Mouse (Mus musculus) gastrocnemius, postnatal 10 days (tissue): ENCODE measurements around the gene Slc16a5. TPM values are rescaled to one million over a fixed set of nuclear protein-coding genes. Genes with fewer than 3 reads are reported as not detected.

ENCODE experiments used
- DNase-seq: peaks from one replicate; pipeline ENCODE4 v3.0.0; 2021; ENCODE audit warnings: mixed read lengths
- long read RNA-seq, 2 experiments: library from polyadenylated mRNA; stranded (forward); transcript quantifications; one replicate each; pipeline ENCODE4 v2.0.0; 2021
- total RNA-seq, 2 experiments: library from RNA; stranded (reverse); gene quantifications; 2 replicates each; pipeline ENCODE4 v1.2.3; 2021

Gene Slc16a5
- not detected for total RNA-seq
- long read RNA-seq, experiment 1, result 0 reads
- long read RNA-seq, experiment 2, partial matches to known transcripts, result 0 of 1 reads
- long read RNA-seq, experiment 2, other reads (novel, unspliced or antisense), result 1 of 1 reads

GRCm38 (mm10) chr11:115462243-115462891 lies at the start of gene Slc16a5:
Gene Slc16a5, plus strand, starts transcription at chr11:115462474.
- DNase-seq, result no peak

DNA sequence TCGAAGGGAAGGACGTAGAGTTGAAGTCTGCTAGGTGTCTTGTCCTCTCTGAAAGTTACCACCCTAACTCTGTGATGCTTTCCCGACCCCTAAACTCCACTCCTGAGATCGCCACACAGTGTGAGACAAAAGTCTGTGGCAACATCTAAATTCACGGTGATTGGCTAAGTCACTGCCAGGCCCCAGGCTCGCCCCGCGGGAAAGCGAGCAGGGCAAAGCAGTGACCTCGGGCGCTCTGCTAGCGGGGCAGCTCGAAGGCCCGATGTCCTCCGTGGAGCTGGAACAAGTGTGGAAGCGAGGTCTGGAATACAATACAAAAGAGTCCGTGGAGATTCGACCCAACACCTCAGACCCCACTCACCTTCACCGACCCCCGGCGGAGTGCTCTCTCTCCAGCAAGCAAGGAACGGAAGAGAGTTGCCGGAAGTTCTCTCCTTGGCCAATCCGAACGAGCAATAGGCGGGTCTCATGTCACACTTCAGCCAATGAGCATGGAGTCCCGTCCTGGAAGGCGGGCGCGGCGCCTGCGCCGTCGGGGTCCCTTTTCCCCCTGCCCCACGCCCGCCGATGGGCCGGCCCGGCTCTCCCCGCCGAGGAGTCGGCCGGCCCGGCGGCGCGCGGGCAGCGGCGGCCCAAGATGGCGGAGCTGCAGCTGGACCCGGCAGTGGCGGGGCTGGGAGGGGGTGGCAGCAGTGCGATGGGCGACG lies 42.6 kb upstream of the Slc16a5 start, which contains the start of the genes Atp5h and Kctd2:
Atp5h (minus strand) TSS at position 432 of the 707 bp plus-strand sequence.
Kctd2 (plus strand) TSS at position 598 of the 707 bp plus-strand sequence.
- peak; percentile 93 for DNase-seq

DNA sequence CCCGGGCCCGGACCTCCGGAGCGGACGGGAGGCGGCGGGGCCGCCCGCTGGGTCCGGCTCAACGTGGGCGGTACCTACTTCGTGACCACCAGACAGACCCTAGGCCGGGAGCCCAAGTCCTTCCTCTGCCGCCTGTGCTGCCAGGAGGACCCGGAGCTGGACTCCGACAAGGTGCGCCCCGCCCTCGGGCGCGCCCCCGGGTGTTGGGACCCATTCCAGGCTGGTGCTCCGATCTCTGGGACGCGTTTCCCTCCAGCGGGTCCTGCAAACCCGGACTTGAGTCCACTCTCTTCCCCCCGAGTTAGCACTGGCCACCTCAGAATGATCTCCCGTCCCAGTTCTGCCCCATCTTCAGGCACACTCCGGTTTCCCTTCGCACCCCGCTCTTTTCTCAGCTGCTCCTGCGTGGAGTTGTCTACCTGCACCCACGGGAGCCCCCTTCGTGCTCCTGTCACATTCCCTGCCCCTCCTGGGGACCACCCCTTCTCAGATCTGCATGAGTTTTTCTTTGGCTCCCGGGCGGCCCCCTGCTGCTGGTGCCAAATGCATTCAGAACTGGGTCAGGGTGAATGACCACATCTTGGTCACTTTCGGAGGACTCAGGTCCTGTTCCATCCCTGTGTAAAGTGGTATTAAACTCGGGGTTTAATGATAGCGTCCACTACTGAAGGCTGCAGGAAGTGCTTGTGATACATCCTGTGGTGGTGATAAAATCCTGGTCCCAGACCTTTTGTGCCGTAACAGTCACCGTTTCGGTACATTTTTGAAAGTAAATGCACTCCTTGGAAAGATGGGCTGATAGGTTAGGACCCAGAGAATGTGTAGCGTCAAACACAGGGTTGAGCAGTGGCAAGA lies 41.7 kb upstream of the Slc16a5 start:
- DNase-seq, result peak; percentile 64

DNA sequence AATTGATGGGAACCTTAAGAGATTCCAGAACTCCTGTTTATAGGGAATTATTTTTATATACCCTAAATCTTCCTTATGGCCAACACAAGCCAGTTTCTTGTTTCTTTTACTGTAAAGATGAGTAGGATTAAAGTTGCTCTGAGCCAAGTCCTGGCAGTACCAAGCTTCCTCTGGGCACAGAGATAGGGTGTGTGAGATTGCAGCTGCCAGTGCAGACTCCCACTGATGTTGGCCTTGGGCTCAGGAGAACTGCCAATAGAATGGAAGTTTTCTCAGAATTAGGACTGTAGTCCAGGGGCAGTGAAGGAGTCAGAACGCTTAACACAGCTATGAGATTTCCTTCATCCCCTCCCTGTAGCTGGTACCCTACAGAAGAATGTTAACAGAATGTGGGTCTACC lies 40.9 kb upstream of the Slc16a5 start:
- DNase-seq, result no peak

DNA sequence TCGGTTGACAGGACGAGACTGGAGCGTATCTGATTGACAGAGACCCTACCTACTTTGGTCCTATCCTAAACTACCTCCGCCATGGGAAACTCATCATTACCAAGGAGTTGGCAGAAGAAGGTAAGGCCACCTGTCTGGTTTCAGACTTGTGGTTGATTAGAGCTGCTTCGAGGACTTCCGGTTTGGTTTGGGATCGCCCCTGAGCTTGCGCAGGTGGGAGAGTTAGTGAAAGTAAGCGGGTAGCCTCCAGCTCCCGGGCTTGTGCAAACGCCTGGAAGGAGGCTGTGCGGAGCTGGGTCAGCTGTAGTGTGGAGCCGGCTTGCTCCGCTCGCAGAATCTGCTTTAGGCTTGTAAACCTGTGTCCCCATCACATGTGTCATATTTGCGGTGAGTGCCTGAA lies 40.3 kb upstream of the Slc16a5 start:
- no peak for DNase-seq

DNA sequence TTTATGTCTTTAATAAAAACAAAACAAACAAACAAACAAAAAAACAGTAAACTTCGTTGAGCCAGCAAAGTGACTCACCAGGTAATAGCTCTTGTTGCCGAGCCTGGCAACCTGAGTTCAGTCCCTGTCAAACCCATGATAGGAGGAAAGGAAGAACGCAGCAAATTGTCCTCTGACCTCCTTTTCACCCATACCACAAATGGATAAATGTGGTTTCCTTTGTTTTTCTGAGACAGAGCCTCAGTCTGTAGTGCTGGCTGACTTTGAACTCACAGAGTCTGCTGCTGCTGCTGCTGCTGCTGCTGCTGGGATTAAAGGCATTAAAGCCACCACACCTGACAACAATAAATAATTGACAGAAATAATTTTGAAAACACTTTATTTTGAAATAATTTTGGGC lies 39.2 kb upstream of the Slc16a5 start:
- DNase-seq, result no peak

DNA sequence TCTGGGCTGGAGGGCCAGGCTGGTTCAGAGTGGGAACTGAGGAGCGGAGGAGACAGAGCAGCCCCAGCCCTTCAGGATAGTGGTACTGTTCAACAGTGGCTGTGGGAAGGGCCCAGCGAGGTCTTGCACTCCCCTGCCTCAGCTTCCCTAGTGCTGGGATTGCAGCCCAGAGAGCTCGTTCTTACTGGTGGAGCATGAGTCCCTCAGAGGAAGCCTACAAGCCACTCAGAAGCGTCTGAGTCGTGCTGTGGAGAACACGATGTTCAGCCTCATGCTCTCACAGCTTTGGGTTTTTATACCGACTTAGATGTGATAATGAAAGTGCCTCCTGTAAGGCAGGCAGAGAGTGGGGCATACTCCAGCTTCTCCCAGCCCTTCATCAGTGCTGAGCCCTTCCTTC lies 37.6 kb upstream of the Slc16a5 start:
- DNase-seq, result no peak

DNA sequence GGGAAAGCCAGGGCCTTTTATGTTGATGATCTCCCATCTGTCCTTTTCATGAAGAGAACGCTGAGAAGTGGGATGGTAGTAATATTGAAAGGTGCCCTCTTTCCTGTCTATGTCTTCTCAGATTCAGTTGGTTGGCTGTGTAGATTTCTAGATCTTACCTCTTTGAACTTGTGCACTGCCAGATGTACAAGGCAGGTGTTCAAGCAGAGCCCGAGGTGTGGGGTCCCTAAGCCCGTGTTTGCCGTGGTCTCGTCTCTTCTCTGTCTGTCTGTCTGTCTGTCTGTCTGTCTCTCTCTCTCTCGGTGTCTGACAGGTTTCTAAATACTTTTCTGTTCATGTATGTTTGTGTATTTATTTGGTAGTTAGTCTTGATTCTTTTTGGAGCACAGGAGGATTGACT lies 36.6 kb upstream of the Slc16a5 start:
- no peak for DNase-seq

DNA sequence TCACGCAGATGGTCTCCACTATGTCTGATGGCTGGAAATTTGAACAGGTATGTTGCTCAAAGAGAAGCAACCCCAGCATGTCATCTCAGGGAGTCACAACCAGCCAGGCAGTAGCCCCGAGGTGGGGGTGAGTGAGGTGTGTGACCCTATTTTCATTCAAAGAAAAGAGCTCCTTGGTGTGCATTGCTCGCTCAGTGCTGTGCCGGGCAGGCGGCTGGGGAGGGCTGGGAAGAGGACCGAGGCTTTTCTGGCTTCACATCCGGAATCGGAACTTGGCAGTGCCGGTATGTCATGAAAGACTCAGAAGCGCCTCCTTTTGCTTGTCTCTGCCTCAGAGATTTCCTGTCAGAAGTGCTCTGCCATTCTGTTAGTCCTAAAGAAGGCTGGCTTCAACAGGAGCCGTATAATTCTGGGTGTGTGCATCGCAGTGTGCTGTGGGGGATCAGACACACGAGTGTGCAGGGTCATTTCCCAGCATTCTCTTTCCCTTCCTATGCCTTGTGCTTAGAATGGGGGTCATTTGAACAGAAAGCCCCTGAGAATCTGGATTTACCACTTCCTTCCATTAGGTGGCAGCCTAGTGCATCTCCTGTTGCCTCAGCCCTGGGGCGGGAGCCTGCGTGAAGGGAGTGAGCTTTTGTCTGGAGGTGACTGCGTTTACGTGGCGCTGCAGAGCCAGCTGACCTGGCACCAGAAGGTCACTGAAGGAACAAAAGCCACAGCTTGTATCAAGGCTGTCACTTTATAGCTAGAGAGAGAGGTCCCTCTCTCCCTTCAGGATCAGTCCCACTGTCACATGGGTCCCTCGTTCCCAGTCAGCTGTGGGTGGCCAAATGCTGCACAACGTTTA lies 34.6 kb upstream of the Slc16a5 start:
- peak; percentile 62 for DNase-seq

- DNase-seq, result peak; percentile 43
Measured at GRCm38 (mm10) chr11:115429307-115429706, 33.0 kb upstream of the Slc16a5 start.

GRCm38 (mm10) chr11:115430561-115430960 lies 31.7 kb upstream of the Slc16a5 start:
- DNase-seq, result no peak

DNA sequence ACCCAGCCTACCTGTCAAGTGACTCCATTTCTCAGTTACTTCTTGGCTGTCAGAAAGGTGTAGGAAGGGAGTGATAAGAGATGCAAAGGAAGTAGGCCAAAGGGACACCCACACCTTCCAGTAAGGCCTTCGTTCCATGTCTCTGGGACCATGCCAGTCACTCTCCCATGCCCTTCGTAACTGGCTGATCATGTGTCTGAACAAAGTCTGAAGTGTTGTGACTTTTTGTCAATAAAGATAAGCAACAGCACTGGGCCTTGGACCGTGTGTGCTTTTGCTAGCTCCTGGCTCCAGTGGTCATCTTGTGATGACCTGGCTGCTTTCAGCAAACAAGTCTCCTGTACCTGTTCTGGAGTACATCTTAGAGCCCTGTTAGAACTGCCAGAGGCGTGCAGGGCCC lies 29.5 kb upstream of the Slc16a5 start:
- DNase-seq, result no peak

GRCm38 (mm10) chr11:115433342-115433741 lies 28.9 kb upstream of the Slc16a5 start:
- no peak for DNase-seq

DNA sequence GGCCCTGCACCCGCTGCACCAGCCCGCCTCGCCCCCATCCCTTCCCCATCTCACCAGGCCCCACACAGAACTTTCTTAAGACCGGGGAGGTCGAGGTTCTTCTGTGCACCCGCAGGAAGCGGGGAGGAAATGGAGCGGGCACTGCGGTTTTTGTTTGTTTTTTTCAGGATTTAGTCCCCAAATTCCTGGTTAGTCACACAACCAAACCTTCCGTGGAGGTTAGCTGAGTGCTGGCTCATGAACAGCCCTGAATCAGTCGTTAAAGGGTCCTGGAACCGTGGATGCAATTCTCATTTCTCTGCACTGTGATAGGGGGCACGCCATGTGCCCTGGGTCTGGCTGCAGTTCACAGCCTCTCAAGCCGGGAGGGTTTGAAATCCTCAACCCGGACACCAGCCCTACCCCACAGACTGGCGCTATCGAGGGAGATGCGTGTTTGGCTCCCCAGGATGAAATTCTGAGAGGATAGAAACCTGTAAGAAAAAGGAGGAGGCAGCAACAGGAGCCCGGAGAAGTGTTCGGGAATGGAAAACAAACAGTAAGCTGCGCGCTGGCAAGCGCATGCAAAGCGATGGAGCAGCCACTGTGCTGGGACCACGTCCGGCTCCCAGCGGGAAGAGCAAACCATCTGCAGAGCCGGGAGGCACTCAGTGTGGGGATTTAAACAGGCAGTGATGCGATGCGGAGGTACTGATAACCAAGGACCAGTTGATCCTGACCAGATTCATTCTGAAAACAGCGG lies 26.5 kb upstream of the Slc16a5 start:
- DNase-seq, result peak; percentile 41

DNA sequence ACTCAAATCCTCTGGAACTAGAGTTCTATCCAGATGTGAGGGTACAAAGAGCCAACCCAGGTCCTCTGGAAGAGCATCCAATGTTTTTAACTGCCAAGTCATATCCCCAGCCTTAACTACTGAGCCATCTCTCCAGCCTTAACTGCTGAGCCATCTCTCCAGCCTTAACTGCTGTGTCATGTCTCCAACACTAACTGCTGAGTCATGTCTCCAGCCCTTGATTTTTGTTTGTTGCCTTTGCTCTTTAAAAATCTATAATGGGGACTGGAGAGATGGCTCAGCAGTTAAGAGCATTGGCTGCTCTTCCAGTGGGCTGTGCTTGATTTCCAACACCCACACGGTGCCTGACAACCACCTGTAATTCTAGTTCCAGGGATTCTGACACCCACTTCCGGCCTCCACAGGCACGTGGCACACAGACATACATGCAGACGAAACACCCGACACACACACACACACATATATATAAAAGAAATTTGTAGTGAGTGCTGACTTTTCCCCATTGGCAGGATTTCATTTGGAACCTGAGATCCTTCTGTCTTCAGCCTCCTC lies 24.6 kb upstream of the Slc16a5 start:
- no peak for DNase-seq

GRCm38 (mm10) chr11:115439326-115439725 lies 22.9 kb upstream of the Slc16a5 start:
- no peak for DNase-seq

- no peak for DNase-seq
Measured at GRCm38 (mm10) chr11:115439906-115440595, 22.2 kb upstream of the Slc16a5 start, which contains the start of gene Trim80. Gene Trim80, plus strand, starts transcription at chr11:115440545.

DNA sequence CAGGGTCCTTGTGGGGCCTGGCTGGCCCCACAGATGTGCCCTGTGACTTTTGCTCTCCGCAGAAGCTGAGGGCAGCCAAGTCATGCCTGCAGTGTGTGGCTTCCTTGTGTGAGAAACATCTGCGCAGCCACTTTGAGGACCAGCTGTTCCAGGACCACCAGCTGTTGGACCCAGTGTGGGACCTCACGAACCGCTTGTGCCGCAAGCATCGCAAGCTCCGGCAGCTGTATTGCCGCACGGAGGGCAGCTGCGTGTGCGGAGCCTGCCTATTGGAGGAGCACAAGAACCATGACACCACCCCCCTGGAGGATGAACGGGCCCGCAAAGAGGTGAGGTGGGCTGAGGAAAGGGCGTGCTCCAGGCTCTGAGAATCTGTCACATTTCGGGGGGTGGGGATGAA lies 20.9 kb upstream of the Slc16a5 start:
- no peak for DNase-seq

DNA sequence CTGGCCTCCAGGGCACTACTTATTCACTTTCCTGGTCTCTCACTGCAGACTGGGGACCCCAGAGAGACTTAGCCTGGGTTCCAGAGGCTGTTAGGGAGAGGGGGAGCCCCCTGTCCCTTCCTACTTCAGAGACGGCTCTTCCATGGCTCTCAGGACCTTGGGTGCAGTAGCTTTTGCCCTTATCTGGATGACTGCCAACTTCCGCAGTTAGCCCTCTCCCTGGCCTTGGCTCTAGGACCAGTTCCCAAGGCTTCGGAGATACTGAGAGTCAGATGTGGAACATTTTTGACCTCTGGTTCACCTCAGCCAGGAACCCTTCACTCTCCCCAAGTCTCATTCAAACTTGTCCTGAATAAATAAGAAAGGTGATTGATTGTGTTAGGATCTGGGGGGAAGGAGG lies 15.4 kb upstream of the Slc16a5 start:
- no peak for DNase-seq

- DNase-seq, result no peak
Measured at GRCm38 (mm10) chr11:115447321-115447885, 14.9 kb upstream of the Slc16a5 start.
